Mouse (Mus musculus) colon, adult 2 months (tissue): ENCODE data around the gene Aga. TPM values are rescaled to one million over a fixed set of nuclear protein-coding genes. Genes with fewer than 3 reads are reported as not detected.

Experiments
- polyA plus RNA-seq: library from polyadenylated mRNA; depleted of rRNA; stranded (reverse); fragments of >200 nt; gene quantifications from 2 replicates; pipeline ENCODE4 v1.2.3, GENCODE M21; 2012; rRNA removed

Aga gene
- 2.9 and 5.8 TPM in 2 replicates for polyA plus RNA-seq

DNA sequence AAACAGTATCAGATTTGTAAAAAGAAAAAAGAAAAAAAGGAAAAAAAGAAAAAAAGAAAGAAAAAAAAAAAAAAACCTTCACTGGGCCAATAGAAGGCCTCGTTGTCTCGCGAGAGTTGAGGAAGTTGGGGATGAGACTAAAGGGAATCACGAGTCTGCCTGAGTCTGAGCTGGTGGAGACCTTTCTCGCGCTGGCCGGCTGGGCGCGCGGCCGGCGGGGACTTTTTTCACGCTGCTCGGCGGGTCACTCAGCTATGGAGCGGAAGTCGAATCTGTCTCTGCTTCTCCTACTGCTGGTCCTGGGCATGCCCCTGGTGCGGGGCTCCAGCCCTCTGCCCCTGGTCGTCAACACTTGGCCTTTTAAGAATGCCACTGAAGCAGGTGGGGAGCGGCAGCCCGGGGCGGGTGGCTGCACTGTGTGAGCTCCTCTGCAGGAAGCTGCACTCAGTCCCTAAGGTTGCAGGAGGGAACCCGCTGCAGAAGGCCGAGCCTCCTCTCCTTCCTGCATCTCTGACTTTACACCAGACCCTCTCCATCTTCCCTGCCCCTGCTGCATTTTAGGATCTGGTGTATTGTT is at the start of gene Aga:
Aga (plus strand) TSS at position 177 of the 577 bp plus-strand sequence.

Other genes with a start within 250 kb of the Aga start
- gene Neil3, start 127.3 kb downstream of the Aga start, polyA plus RNA-seq = 0.94 and 1.3 TPM in 2 replicates